8 mouse cellular contexts compared by ENCODE assay signal in the genomic region with DNA sequence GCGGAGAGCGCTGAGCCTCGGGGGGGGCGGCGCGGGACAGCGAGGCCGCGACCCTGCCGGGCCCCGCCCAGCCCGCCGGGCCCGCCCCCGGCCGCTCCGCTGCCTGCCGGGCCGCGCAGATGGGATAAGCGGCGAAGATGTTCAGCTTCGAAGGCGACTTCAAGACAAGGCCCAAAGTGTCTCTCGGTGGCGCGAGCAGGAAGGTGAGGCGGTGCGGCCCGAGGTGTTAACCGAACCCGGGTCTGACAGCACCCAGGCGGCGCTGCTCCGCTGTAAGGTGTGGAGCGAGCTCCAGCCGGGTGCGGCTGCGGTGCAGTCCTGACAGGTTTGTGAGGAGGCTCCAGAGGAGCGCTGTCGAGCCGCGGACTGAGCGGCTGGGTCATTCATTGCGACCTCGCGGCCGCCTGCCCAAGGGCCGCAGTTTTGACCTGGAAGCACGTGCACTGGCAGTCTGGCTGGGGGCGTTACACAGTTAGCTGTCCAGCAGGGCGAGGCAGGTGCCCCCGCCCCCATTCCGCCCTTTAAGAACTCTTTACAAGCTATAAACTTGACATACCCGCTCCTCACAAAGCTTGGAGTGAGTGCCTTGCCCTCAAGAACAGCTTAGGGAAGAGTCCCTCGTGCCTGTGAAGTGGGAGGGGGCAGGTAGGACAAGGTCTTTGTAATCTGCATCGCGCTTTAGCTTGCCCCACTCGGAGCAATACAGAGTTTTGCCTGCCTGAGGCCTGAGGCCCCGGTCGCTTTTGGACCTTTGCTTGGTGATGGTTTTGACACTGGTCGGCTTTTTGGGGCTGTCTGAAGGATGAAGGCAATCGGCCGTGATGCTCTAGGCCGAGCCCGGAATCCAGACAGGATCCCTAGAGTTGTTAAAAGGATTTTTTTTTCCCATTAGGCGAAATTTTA. TPM values are rescaled to one million over a fixed set of nuclear protein-coding genes. Genes with fewer than 3 reads are reported as not detected.
DNase-seq lines count a peak whose midpoint lies in the region; ATAC-seq and TF ChIP-seq lines count a peak whose summit lies in the region.

No protein-coding gene starts in this region.

- no peak for DNase-seq in heart, adult 2 months
- no peak for DNase-seq in heart, postnatal 4 days
- peak; percentile 65 for DNase-seq in 3T3-L1 (ENCODE audit: low read depth, low spot score)
- peak; percentile 22 for DNase-seq in c-Kit-positive CD71-negative TER-119-negative erythroid progenitor cells, embryonic 14.5 days (ENCODE audit: low read depth)
- no peak for DNase-seq in left cerebral cortex, postnatal 36 days (ENCODE audit: low spot score in 2 of 2)

- H3K79me2 ChIP-seq in heart, adult 2 months (replicated peaks; ENCODE audit: control insufficient read depth, insufficient read depth, low read length): peaks cover 6% of the 10 kb centered on the region; the same call in 1 of the 2 replicates

- H3K9ac ChIP-seq in heart, adult 2 months (ENCODE audit: low read depth, low read length): peak overlapping the region; percentile 84
- H3K9ac ChIP-seq in hindbrain, embryonic 13.5 days: peak overlapping the region; percentile 90
- H3K9ac ChIP-seq in liver, embryonic 15.5 days: peak overlapping the region; percentile 68
- H3K9ac ChIP-seq in stomach, embryonic 16.5 days (ENCODE audit: low read length): peak overlapping the region; percentile 85

- 3% methylated on average over 63 of the region's 67 CpGs for WGBS in heart, adult 2 months
- 3% methylated on average over 59 of the region's 67 CpGs for WGBS in hindbrain, embryonic 13.5 days
- WGBS in liver, embryonic 15.5 days (ENCODE audit: insufficient replicate concordance): 3% methylated on average over 67 of the region's 67 CpGs
- WGBS in stomach, embryonic 16.5 days: 3% methylated on average over 67 of the region's 67 CpGs

- TF ChIP-seq CTCF in heart, adult 2 months (IDR thresholded peaks at IDR 0.05): peak; percentile 46

- intact Hi-C loops in heart, adult 2 months (cut with DNase I): loop anchor here (2.0 to 5.0 kb wide), 3 partner anchors 135 to 182 kb away; partner anchors contain the start of genes Dnajb6, Gm5129 and Nom1
- intact Hi-C loops in left cerebral cortex, postnatal 36 days (cut with DNase I): loop anchor here (2.0 to 10.0 kb wide), 4 partner anchors 135 to 375 kb away; partner anchors contain the start of genes Dnajb6, Gm5129, Nom1 and Rnf32

- H3K27me3 ChIP-seq in heart, adult 2 months (ENCODE audit: control insufficient read depth, insufficient read depth, low read length): no peaks in the 10 kb centered on the region
- 0 out of 2 replicates have a peak, but pooled peaks cover 3% of the 10 kb centered on the region for H3K27me3 ChIP-seq in hindbrain, embryonic 13.5 days
- H3K27me3 ChIP-seq in liver, embryonic 15.5 days: no peaks in the 10 kb centered on the region
- H3K27me3 ChIP-seq in stomach, embryonic 16.5 days (ENCODE audit: control insufficient read depth, insufficient read depth, low read length): no peaks in the 10 kb centered on the region

- peak overlapping the region; percentile 96 for H3K4me2 ChIP-seq in hindbrain, embryonic 13.5 days
- H3K4me2 ChIP-seq in liver, embryonic 15.5 days: peak overlapping the region; percentile 93
- peak overlapping the region; percentile 98 for H3K4me2 ChIP-seq in stomach, embryonic 16.5 days (ENCODE audit: low read depth, low read length)

- no peaks in the 10 kb centered on the region for H3K9me3 ChIP-seq in hindbrain, embryonic 13.5 days
- H3K9me3 ChIP-seq in liver, embryonic 15.5 days (replicated peaks): no peaks in the 10 kb centered on the region
- H3K9me3 ChIP-seq in stomach, embryonic 16.5 days (replicated peaks; ENCODE audit: control insufficient read depth, low read length): no peaks in the 10 kb centered on the region

- no peak for TF ChIP-seq EP300 in heart, adult 2 months (IDR thresholded peaks at IDR 0.05; ENCODE audit: insufficient read depth, low read depth, low read length)

- peak overlapping the region; percentile 76 for H3K4me3 ChIP-seq in heart, adult 2 months
- H3K4me3 ChIP-seq in hindbrain, embryonic 13.5 days: peak overlapping the region; percentile 90
- H3K4me3 ChIP-seq in liver, embryonic 15.5 days (replicated peaks): peak overlapping the region; percentile 86
- H3K4me3 ChIP-seq in stomach, embryonic 16.5 days (replicated peaks; ENCODE audit: low read length): peak overlapping the region; percentile 95

- TF ChIP-seq POLR2A in heart, adult 2 months (IDR thresholded peaks at IDR 0.05; ENCODE audit: insufficient read depth, low read depth, low read length): no peak

- H3K4me1 ChIP-seq in heart, adult 2 months (ENCODE audit: control insufficient read depth, insufficient read depth, low read length): peaks cover 8% of the 10 kb centered on the region
- peaks cover 21% of the 10 kb centered on the region for H3K4me1 ChIP-seq in hindbrain, embryonic 13.5 days (replicated peaks)
- H3K4me1 ChIP-seq in liver, embryonic 15.5 days (replicated peaks): peaks cover 22% of the 10 kb centered on the region
- H3K4me1 ChIP-seq in stomach, embryonic 16.5 days (ENCODE audit: control insufficient read depth, insufficient read depth, low read length): peaks cover 14% of the 10 kb centered on the region

- peak overlapping the region; percentile 67 for H3K27ac ChIP-seq in heart, adult 2 months
- H3K27ac ChIP-seq in hindbrain, embryonic 13.5 days: peak overlapping the region; percentile 94
- H3K27ac ChIP-seq in liver, embryonic 15.5 days (replicated peaks): peak overlapping the region; percentile 95
- H3K27ac ChIP-seq in stomach, embryonic 16.5 days (ENCODE audit: low read length): peak overlapping the region; percentile 95

- peaks cover 10% of the 10 kb centered on the region for H3K36me3 ChIP-seq in heart, adult 2 months (ENCODE audit: control insufficient read depth, insufficient read depth, low read length)
- no peaks in the 10 kb centered on the region for H3K36me3 ChIP-seq in hindbrain, embryonic 13.5 days
- peaks cover 25% of the 10 kb centered on the region for H3K36me3 ChIP-seq in liver, embryonic 15.5 days (replicated peaks)
- H3K36me3 ChIP-seq in stomach, embryonic 16.5 days (ENCODE audit: control insufficient read depth, insufficient read depth, low read length): no peaks in the 10 kb centered on the region

- peak; percentile 77 for ATAC-seq in hindbrain, embryonic 13.5 days (ENCODE audit: low FRiP score)
- ATAC-seq in liver, embryonic 15.5 days (ENCODE audit: insufficient read depth): peak; percentile 87
- peak; percentile 82 for ATAC-seq in stomach, embryonic 16.5 days (ENCODE audit: insufficient read depth, low FRiP score)

RNA-seq across cellular contexts. Expression of gene Ube3c, which starts 0.6 kb away (rescaled TPM):
- 10 to 100 TPM; 37.1 to 38.9 TPM for total RNA-seq in heart, adult 2 months (2021)
- polyA plus RNA-seq in heart, adult 2 months (2012; rRNA removed): 14.9 and 27.4 TPM in 2 replicates
- total RNA-seq in heart, postnatal 4 days (2021): 10 to 100 TPM; 48.9 to 51.3 TPM
- 24.9 and 27.8 TPM in 2 replicates for polyA plus RNA-seq in hindbrain, embryonic 13.5 days (2015; fragmentation: Nextera tagmentation; extraction: Ambion mirVana)
- polyA plus RNA-seq in liver, embryonic 15.5 days (2015; fragmentation: Nextera tagmentation; extraction: Ambion mirVana): 12.0 TPM in 2 replicates
- polyA plus RNA-seq in stomach, embryonic 16.5 days (2015; fragmentation: Nextera tagmentation; extraction: Ambion mirVana): 12.5 and 14.1 TPM in 2 replicates
- 10 to 100 TPM; 69.5 to 72.4 TPM for total RNA-seq in left cerebral cortex, postnatal 36 days (2021)

Comparison
In these comparisons a context has a peak if more than half of its experiments do, and no peak if none do; other contexts are left out.
1. DNase-seq: peak in 3T3-L1 (single experiment) and c-Kit-positive CD71-negative TER-119-negative erythroid progenitor cells, embryonic 14.5 days (single experiment); none in heart, adult 2 months (0 of 2), heart, postnatal 4 days (single experiment) and left cerebral cortex, postnatal 36 days (0 of 2).
2. Peak in every context shown above with its lines, with median percentiles within 50 percentile points of each other: H3K27ac ChIP-seq, H3K4me3 ChIP-seq, H3K9ac ChIP-seq, ATAC-seq and H3K4me2 ChIP-seq.